Mouse (Mus musculus): ENCODE measurements around the gene Rxfp3. TPM values are rescaled to one million over a fixed set of nuclear protein-coding genes. Genes with fewer than 3 reads are reported as not detected.
A peak's percentile ranks its signal among the peaks of the same experiment; 100 is the strongest.

The Rxfp3 gene
- total RNA-seq, 2 experiments from 2014 or later: not detected

- no peak for TF ChIP-seq CTCF (IDR thresholded peaks at IDR 0.05)
- intact Hi-C loops (cut with DNase I): no loop called here
- no peak overlapping the region for H3K4me3 ChIP-seq
- H3K27ac ChIP-seq: no peak overlapping the region
- no peak for DNase-seq
These were observed 16.8 kb upstream of the Rxfp3 start for GRCm38 (mm10) chr15:11054440-11055080.

- Histone ChIP-seq H3K4me3 (no peak overlapping the region), H3K27ac (no peak overlapping the region)
- intact Hi-C loops (cut with DNase I): no loop called here
- DNase-seq: no peak
- TF ChIP-seq CTCF (IDR thresholded peaks at IDR 0.05): no peak
These were observed 16.1 kb upstream of the Rxfp3 start for GRCm38 (mm10) chr15:11053678-11054439.

GRCm38 (mm10) chr15:11042828-11043227 is 5.0 kb upstream of the Rxfp3 start:
- DNase-seq: no peak
- intact Hi-C loops (cut with DNase I): no loop called here
- no peak overlapping the region for H3K4me3 ChIP-seq
- no peak overlapping the region for H3K27ac ChIP-seq
- TF ChIP-seq CTCF (IDR thresholded peaks at IDR 0.05): no peak

GRCm38 (mm10) chr15:11041229-11041628 is 3.4 kb upstream of the Rxfp3 start:
- Histone ChIP-seq H3K4me3 (no peak overlapping the region), H3K27ac (no peak overlapping the region)
- DNase-seq: no peak
- TF ChIP-seq CTCF (IDR thresholded peaks at IDR 0.05): no peak
- intact Hi-C loops (cut with DNase I): no loop called here

GRCm38 (mm10) chr15:11040067-11040466 is 2.3 kb upstream of the Rxfp3 start:
- TF ChIP-seq CTCF (IDR thresholded peaks at IDR 0.05): no peak
- DNase-seq: no peak
- Histone ChIP-seq H3K27ac (no peak overlapping the region), H3K4me3 (no peak overlapping the region)
- intact Hi-C loops (cut with DNase I): no loop called here

- peak; percentile 18 for DNase-seq
- peak; percentile 92 for TF ChIP-seq CTCF (IDR thresholded peaks at IDR 0.05)
- intact Hi-C loops (cut with DNase I): loop anchor here (1.0 to 5.0 kb wide), 3 partner anchors 116 to 342 kb away; no protein-coding TSS in a partner anchor
These were observed 685 bp upstream of the Rxfp3 start for GRCm38 (mm10) chr15:11038476-11038875.

GRCm38 (mm10) chr15:11037376-11037695 is 455 bp downstream of the Rxfp3 start:
- TF ChIP-seq CTCF (IDR thresholded peaks at IDR 0.05): no peak
- peak overlapping the region; percentile 67 for H3K4me3 ChIP-seq
- no peak overlapping the region for H3K27ac ChIP-seq
- intact Hi-C loops (cut with DNase I): loop anchor here (5.0 kb wide), 1 partner anchor 115 kb away; no protein-coding TSS in a partner anchor
- DNase-seq: no peak

More at GRCm38 (mm10) chr15:11038476-11038875, 685 bp upstream of the Rxfp3 start:
- Histone ChIP-seq H3K4me3 (no peak overlapping the region), H3K27ac (peak overlapping the region; percentile 13; the same call in 1 of the 2 replicates)

- peak overlapping the region; percentile 67 for H3K4me3 ChIP-seq
- no peak for TF ChIP-seq CTCF (IDR thresholded peaks at IDR 0.05)
- peak; percentile 37 for DNase-seq
- no peak overlapping the region for H3K27ac ChIP-seq
- intact Hi-C loops (cut with DNase I): loop anchor here (5.0 kb wide), 1 partner anchor 114 kb away; no protein-coding TSS in a partner anchor
These were observed 1.0 kb downstream of the Rxfp3 start for GRCm38 (mm10) chr15:11036535-11037375.

- TF ChIP-seq CTCF (IDR thresholded peaks at IDR 0.05): no peak
- Histone ChIP-seq H3K4me3 (peak overlapping the region; percentile 67), H3K27ac (no peak overlapping the region)
- peak; percentile 17 for DNase-seq
- intact Hi-C loops (cut with DNase I): loop anchor here (5.0 kb wide), 1 partner anchor 114 kb away; no protein-coding TSS in a partner anchor
These were observed 1.8 kb downstream of the Rxfp3 start for GRCm38 (mm10) chr15:11035947-11036474.

- no peak for TF ChIP-seq CTCF (IDR thresholded peaks at IDR 0.05)
- H3K27ac ChIP-seq: no peak overlapping the region
- intact Hi-C loops (cut with DNase I): no loop called here
- DNase-seq: no peak
- H3K4me3 ChIP-seq: no peak overlapping the region
These were observed 7.6 kb downstream of the Rxfp3 start for GRCm38 (mm10) chr15:11030188-11030587.

GRCm38 (mm10) chr15:11026801-11027561 is 10.8 kb downstream of the Rxfp3 start:
- intact Hi-C loops (cut with DNase I): no loop called here
- TF ChIP-seq CTCF (IDR thresholded peaks at IDR 0.05): no peak
- no peak overlapping the region for H3K4me3 ChIP-seq
- no peak for DNase-seq
- no peak overlapping the region for H3K27ac ChIP-seq

GRCm38 (mm10) chr15:11014931-11015330 is 22.9 kb downstream of the Rxfp3 start:
- Histone ChIP-seq H3K4me3 (no peak overlapping the region), H3K27ac (no peak overlapping the region)
- TF ChIP-seq CTCF (IDR thresholded peaks at IDR 0.05): no peak
- intact Hi-C loops (cut with DNase I): no loop called here
- DNase-seq: no peak
